Mouse (Mus musculus) midbrain, embryonic 14.5 days (tissue): ENCODE results near the gene Hnf1b. TPM values are rescaled to one million over a fixed set of nuclear protein-coding genes. Genes with fewer than 3 reads are reported as not detected.

Experiments used
- ATAC-seq: fragments of 200-750 bp; cut with Nextera tagmentation; 2 replicates; pipeline ENCODE4 v1.8.0; 2017; ENCODE audit warnings: moderate number of reproducible peaks, moderate library complexity; ENCODE audit not compliant: low FRiP score, low TSS enrichment
- DNase-seq: peaks from one replicate; pipeline ENCODE4 v3.0.0-alpha.2; 2015
- H3K27ac ChIP-seq: fragments of 300-500 bp; sonication (generic); replicated peaks from 2 replicates; pipeline ENCODE4 v1.5.1; 2014; ENCODE audit warnings: mild to moderate bottlenecking, low read depth, low read length, moderate library complexity
- H3K27me3 ChIP-seq: fragments of 300-500 bp; sonication (generic); 2 replicates; pipeline ENCODE4 v1.6.1; 2014; ENCODE audit warnings: low read length, control low read depth, mixed read lengths; ENCODE audit not compliant: control insufficient read depth, insufficient read depth
- H3K36me3 ChIP-seq: fragments of 300-500 bp; sonication (generic); 2 replicates; pipeline ENCODE4 v1.6.1; 2014; ENCODE audit warnings: low read length, control low read depth; ENCODE audit not compliant: control insufficient read depth, insufficient read depth
- H3K4me1 ChIP-seq: fragments of 300-500 bp; sonication (generic); 2 replicates; pipeline ENCODE4 v1.6.1; 2014; ENCODE audit warnings: mild to moderate bottlenecking, antibody characterized with exemption, low read length, control low read depth; ENCODE audit not compliant: control insufficient read depth, insufficient read depth
- H3K4me2 ChIP-seq: fragments of 300-500 bp; sonication (generic); 2 replicates; pipeline ENCODE4 v1.6.1; 2014; ENCODE audit warnings: mild to moderate bottlenecking, low read length, moderate library complexity
- H3K4me3 ChIP-seq: fragments of 300-500 bp; sonication (generic); replicated peaks from 2 replicates; pipeline ENCODE4 v1.5.1; 2014; ENCODE audit warnings: low read depth, low read length
- H3K9ac ChIP-seq: fragments of 300-500 bp; sonication (generic); replicated peaks from 2 replicates; pipeline ENCODE4 v1.6.1; 2014; ENCODE audit warnings: mild to moderate bottlenecking, low read length, moderate library complexity
- H3K9me3 ChIP-seq: fragments of 300-500 bp; sonication (generic); 2 replicates; pipeline ENCODE4 v1.6.1; 2016; ENCODE audit warnings: low read length, control low read depth, mixed read lengths; ENCODE audit not compliant: control insufficient read depth
- WGBS: fragments of 180-500 bp; shearing (Covaris S2); extraction: QIAGEN DNeasy Blood & Tissue Kit; methylation state at CpG from one replicate; pipeline ENCODE4 v1.1.7; 2014; 5-methylcytosine and 5-hydroxymethylcytosine counted together
- polyA plus RNA-seq: library from polyadenylated mRNA; unstranded; fragments of >200 nt; fragmentation: Nextera tagmentation; extraction: Ambion mirVana; gene quantifications from 2 replicates; pipeline ENCODE4 v1.2.1, GENCODE M21; 2014

The Hnf1b gene
- polyA plus RNA-seq, 1 experiment from 2014 or later = 0.12 TPM

- DNase-seq (peak; percentile 5), ATAC-seq (no peak)
- 1% methylated on average over 24 of the region's 24 CpGs for WGBS
- Histone ChIP-seq H3K36me3 (no peaks in the 10 kb centered on the region), H3K9ac (no peak overlapping the region), H3K27me3 (peaks cover 64% of the 10 kb centered on the region), H3K27ac (no peak overlapping the region), H3K4me2 (no peak overlapping the region), H3K9me3 (no peaks in the 10 kb centered on the region), H3K4me3 (no peak overlapping the region), H3K4me1 (no peaks in the 10 kb centered on the region)
Observed at GRCm38 (mm10) chr11:83850586-83851272, 866 bp downstream of the Hnf1b start.

- H3K36me3 ChIP-seq = no peaks in the 10 kb centered on the region
- H3K9ac ChIP-seq = no peak overlapping the region
- no peak overlapping the region for H3K4me2 ChIP-seq
- ATAC-seq (no peak), DNase-seq (peak; percentile 23)
- H3K9me3 ChIP-seq = no peaks in the 10 kb centered on the region
- WGBS = under 1% methylated on average over 36 of the region's 36 CpGs
- H3K27ac ChIP-seq = no peak overlapping the region
- H3K27me3 ChIP-seq = peaks cover 71% of the 10 kb centered on the region
- H3K4me1 ChIP-seq = no peaks in the 10 kb centered on the region
- H3K4me3 ChIP-seq = no peak overlapping the region
Observed at GRCm38 (mm10) chr11:83851273-83852015, 1.6 kb downstream of the Hnf1b start.

- Histone ChIP-seq H3K4me2 (no peak overlapping the region), H3K36me3 (no peaks in the 10 kb centered on the region), H3K9ac (no peak overlapping the region), H3K4me1 (no peaks in the 10 kb centered on the region), H3K27me3 (peaks cover 75% of the 10 kb centered on the region), H3K27ac (no peak overlapping the region), H3K9me3 (no peaks in the 10 kb centered on the region), H3K4me3 (no peak overlapping the region)
- DNase-seq (peak; percentile 35), ATAC-seq (no peak)
- WGBS = 1% methylated on average over 24 of the region's 24 CpGs
Observed at GRCm38 (mm10) chr11:83852016-83852355, 2.1 kb downstream of the Hnf1b start.

- H3K36me3 ChIP-seq = no peaks in the 10 kb centered on the region
- H3K9me3 ChIP-seq = no peaks in the 10 kb centered on the region
- no peak overlapping the region for H3K4me3 ChIP-seq
- no peak for ATAC-seq
- WGBS = under 1% methylated on average over 38 of the region's 38 CpGs
- peaks cover 81% of the 10 kb centered on the region for H3K27me3 ChIP-seq
- H3K4me1 ChIP-seq = no peaks in the 10 kb centered on the region
- H3K9ac ChIP-seq = no peak overlapping the region
- no peak overlapping the region for H3K27ac ChIP-seq
- DNase-seq = peak; percentile 29
- H3K4me2 ChIP-seq = no peak overlapping the region
Observed at GRCm38 (mm10) chr11:83852501-83853211, 2.8 kb downstream of the Hnf1b start.

- H3K4me1 ChIP-seq = no peaks in the 10 kb centered on the region
- no peak overlapping the region for H3K9ac ChIP-seq
- under 1% methylated on average over 33 of the region's 33 CpGs for WGBS
- H3K4me3 ChIP-seq = no peak overlapping the region
- H3K36me3 ChIP-seq = no peaks in the 10 kb centered on the region
- no peak for ATAC-seq
- H3K9me3 ChIP-seq = no peaks in the 10 kb centered on the region
- H3K4me2 ChIP-seq = no peak overlapping the region
- DNase-seq = peak; percentile 36
- no peak overlapping the region for H3K27ac ChIP-seq
- peaks cover 82% of the 10 kb centered on the region for H3K27me3 ChIP-seq
Observed at GRCm38 (mm10) chr11:83853221-83853792, 3.4 kb downstream of the Hnf1b start.

GRCm38 (mm10) chr11:83854091-83854490 lies 4.2 kb downstream of the Hnf1b start:
- no peak for ATAC-seq
- Histone ChIP-seq H3K36me3 (no peaks in the 10 kb centered on the region), H3K9ac (no peak overlapping the region), H3K4me3 (no peak overlapping the region), H3K4me2 (no peak overlapping the region), H3K27ac (no peak overlapping the region), H3K27me3 (peaks cover 78% of the 10 kb centered on the region), H3K4me1 (no peaks in the 10 kb centered on the region), H3K9me3 (no peaks in the 10 kb centered on the region)
- DNase-seq = peak; percentile 53
- WGBS = 7% methylated on average over 10 of the region's 10 CpGs

- no peak for ATAC-seq
- no peaks in the 10 kb centered on the region for H3K36me3 ChIP-seq
- no peak overlapping the region for H3K9ac ChIP-seq
- no peak for DNase-seq
- no peak overlapping the region for H3K4me3 ChIP-seq
- H3K9me3 ChIP-seq = no peaks in the 10 kb centered on the region
- no peak overlapping the region for H3K27ac ChIP-seq
- H3K27me3 ChIP-seq = peaks cover 71% of the 10 kb centered on the region
- H3K4me1 ChIP-seq = no peaks in the 10 kb centered on the region
- WGBS = 11% methylated on average over 2 of the region's 2 CpGs
- no peak overlapping the region for H3K4me2 ChIP-seq
Observed at GRCm38 (mm10) chr11:83854707-83855106, 4.8 kb downstream of the Hnf1b start.

GRCm38 (mm10) chr11:83857256-83857655 lies 7.4 kb downstream of the Hnf1b start:
- DNase-seq = no peak
- H3K36me3 ChIP-seq = no peaks in the 10 kb centered on the region
- H3K4me2 ChIP-seq = no peak overlapping the region
- H3K9ac ChIP-seq = no peak overlapping the region
- ATAC-seq = no peak
- peaks cover 46% of the 10 kb centered on the region for H3K27me3 ChIP-seq
- H3K27ac ChIP-seq = no peak overlapping the region
- WGBS = 71% methylated on average over 1 of the region's 1 CpGs
- H3K4me3 ChIP-seq = no peak overlapping the region
- no peaks in the 10 kb centered on the region for H3K9me3 ChIP-seq
- H3K4me1 ChIP-seq = no peaks in the 10 kb centered on the region
